Mouse (Mus musculus) stomach, embryonic 16.5 days (tissue): ENCODE data around the gene Trmt5. TPM values are rescaled to one million over a fixed set of nuclear protein-coding genes. Genes with fewer than 3 reads are reported as not detected.

Source experiments
- ATAC-seq: fragments of 200-750 bp; cut with Nextera tagmentation; 2 replicates; pipeline ENCODE4 v1.8.0; 2017; ENCODE audit warnings: moderate number of reproducible peaks, moderate TSS enrichment; ENCODE audit not compliant: insufficient read depth, low FRiP score
- H3K27ac ChIP-seq: fragments of 300-500 bp; sonication (generic); 2 replicates; pipeline ENCODE4 v1.5.1; 2014; ENCODE audit warnings: low read length
- H3K27me3 ChIP-seq: fragments of 300-500 bp; sonication (generic); 2 replicates; pipeline ENCODE4 v1.6.1; 2014; ENCODE audit warnings: low read length, control low read depth, mixed read lengths; ENCODE audit not compliant: control insufficient read depth, insufficient read depth
- H3K36me3 ChIP-seq: fragments of 300-500 bp; sonication (generic); 2 replicates; pipeline ENCODE4 v1.6.1; 2014; ENCODE audit warnings: low read length; ENCODE audit not compliant: control insufficient read depth, insufficient read depth
- H3K4me1 ChIP-seq: fragments of 300-500 bp; sonication (generic); 2 replicates; pipeline ENCODE4 v1.6.1; 2014; ENCODE audit warnings: low read length, control low read depth, mixed read lengths; ENCODE audit not compliant: control insufficient read depth, insufficient read depth
- H3K4me2 ChIP-seq: fragments of 300-500 bp; sonication (generic); 2 replicates; pipeline ENCODE4 v1.6.1; 2014; ENCODE audit warnings: low read depth, low read length, mixed read lengths
- H3K4me3 ChIP-seq: fragments of 300-500 bp; sonication (generic); replicated peaks from 2 replicates; pipeline ENCODE4 v1.5.1; 2014; ENCODE audit warnings: mild to moderate bottlenecking, low read length
- H3K9ac ChIP-seq: fragments of 300-500 bp; sonication (generic); 2 replicates; pipeline ENCODE4 v1.6.1; 2014; ENCODE audit warnings: low read length
- H3K9me3 ChIP-seq: fragments of 300-500 bp; sonication (generic); replicated peaks from 2 replicates; pipeline ENCODE4 v1.6.1; 2016; ENCODE audit warnings: low read length, control low read depth; ENCODE audit not compliant: control insufficient read depth
- WGBS: fragments of 180-500 bp; shearing (Covaris S2); extraction: QIAGEN DNeasy Blood & Tissue Kit; methylation state at CpG from one replicate; pipeline ENCODE4 v1.1.7; 2014; 5-methylcytosine and 5-hydroxymethylcytosine counted together
- polyA plus RNA-seq: library from polyadenylated mRNA; unstranded; fragments of >200 nt; fragmentation: Nextera tagmentation; extraction: Ambion mirVana; gene quantifications from 2 replicates; pipeline ENCODE4 v1.2.1, GENCODE M21; 2015

The Trmt5 gene
- polyA plus RNA-seq, 1 experiment from 2014 or later = 15.7 TPM

GRCm38 (mm10) chr12:73259269-73259668 lies 27.2 kb downstream of the Trmt5 start:
- no peaks in the 10 kb centered on the region for H3K36me3 ChIP-seq
- H3K27ac ChIP-seq = no peak overlapping the region
- H3K4me2 ChIP-seq = no peak overlapping the region
- no peak for ATAC-seq
- H3K27me3 ChIP-seq = no peaks in the 10 kb centered on the region
- H3K4me1 ChIP-seq = no peaks in the 10 kb centered on the region
- 92% methylated on average over 6 of the region's 6 CpGs for WGBS
- H3K9ac ChIP-seq = no peak overlapping the region
- no peak overlapping the region for H3K4me3 ChIP-seq
- H3K9me3 ChIP-seq = no peaks in the 10 kb centered on the region

- Histone ChIP-seq H3K27ac (no peak overlapping the region), H3K27me3 (no peaks in the 10 kb centered on the region), H3K4me3 (no peak overlapping the region), H3K9me3 (no peaks in the 10 kb centered on the region), H3K4me1 (no peaks in the 10 kb centered on the region), H3K9ac (no peak overlapping the region), H3K36me3 (no peaks in the 10 kb centered on the region), H3K4me2 (no peak overlapping the region)
- WGBS = 52% methylated on average over 2 of the region's 2 CpGs
- no peak for ATAC-seq
Measured at GRCm38 (mm10) chr12:73255006-73255405, 31.5 kb downstream of the Trmt5 start.

GRCm38 (mm10) chr12:73245687-73246086 lies 40.8 kb downstream of the Trmt5 start:
- H3K4me2 ChIP-seq = no peak overlapping the region
- H3K27ac ChIP-seq = no peak overlapping the region

GRCm38 (mm10) chr12:73241960-73242359 lies 44.5 kb downstream of the Trmt5 start:
- no peaks in the 10 kb centered on the region for H3K27me3 ChIP-seq
- H3K27ac ChIP-seq = no peak overlapping the region
- no peaks in the 10 kb centered on the region for H3K36me3 ChIP-seq
- H3K9ac ChIP-seq = no peak overlapping the region
- no peak overlapping the region for H3K4me3 ChIP-seq
- ATAC-seq = no peak
- H3K9me3 ChIP-seq = no peaks in the 10 kb centered on the region
- H3K4me1 ChIP-seq = no peaks in the 10 kb centered on the region
- no peak overlapping the region for H3K4me2 ChIP-seq
- 61% methylated on average over 10 of the region's 10 CpGs for WGBS

More at GRCm38 (mm10) chr12:73245687-73246086, 40.8 kb downstream of the Trmt5 start:
- no peaks in the 10 kb centered on the region for H3K36me3 ChIP-seq
- H3K9ac ChIP-seq = no peak overlapping the region
- no peak for ATAC-seq
- H3K4me1 ChIP-seq = no peaks in the 10 kb centered on the region
- H3K9me3 ChIP-seq = no peaks in the 10 kb centered on the region
- no peaks in the 10 kb centered on the region for H3K27me3 ChIP-seq
- WGBS = 55% methylated on average over 5 of the region's 5 CpGs
- H3K4me3 ChIP-seq = no peak overlapping the region

GRCm38 (mm10) chr12:73232586-73232985 lies 53.9 kb downstream of the Trmt5 start:
- H3K27me3 ChIP-seq = no peaks in the 10 kb centered on the region
- H3K9ac ChIP-seq = no peak overlapping the region
- H3K36me3 ChIP-seq = no peaks in the 10 kb centered on the region
- no peaks in the 10 kb centered on the region for H3K4me1 ChIP-seq
- 60% methylated on average over 2 of the region's 2 CpGs for WGBS
- H3K4me2 ChIP-seq = no peak overlapping the region
- no peaks in the 10 kb centered on the region for H3K9me3 ChIP-seq
- no peak overlapping the region for H3K27ac ChIP-seq
- ATAC-seq = no peak
- H3K4me3 ChIP-seq = no peak overlapping the region

- ATAC-seq = no peak
- no peaks in the 10 kb centered on the region for H3K27me3 ChIP-seq
- no peaks in the 10 kb centered on the region for H3K9me3 ChIP-seq
- H3K27ac ChIP-seq = no peak overlapping the region
- H3K36me3 ChIP-seq = no peaks in the 10 kb centered on the region
- no peak overlapping the region for H3K4me2 ChIP-seq
- H3K9ac ChIP-seq = no peak overlapping the region
- H3K4me3 ChIP-seq = no peak overlapping the region
- no peaks in the 10 kb centered on the region for H3K4me1 ChIP-seq
Measured at GRCm38 (mm10) chr12:73231552-73231951, 55.0 kb downstream of the Trmt5 start.

- Histone ChIP-seq H3K9me3 (no peaks in the 10 kb centered on the region), H3K4me1 (no peaks in the 10 kb centered on the region), H3K4me2 (no peak overlapping the region), H3K27ac (no peak overlapping the region), H3K9ac (no peak overlapping the region), H3K4me3 (no peak overlapping the region), H3K36me3 (no peaks in the 10 kb centered on the region), H3K27me3 (no peaks in the 10 kb centered on the region)
- ATAC-seq = no peak
Measured at GRCm38 (mm10) chr12:73230196-73230595, 56.3 kb downstream of the Trmt5 start.

Other genes starting within 250 kb of the Trmt5 start
- 0.06 and 1.9 TPM in 2 replicates for gene Six1, start 232.8 kb downstream of the Trmt5 start, polyA plus RNA-seq
- gene Six4, start 173.3 kb downstream of the Trmt5 start, polyA plus RNA-seq = 0.56 and 0.71 TPM in 2 replicates
- 24.4 and 25.9 TPM in 2 replicates for gene Mnat1, start 163.0 kb downstream of the Trmt5 start, polyA plus RNA-seq
- 5.1 and 8.3 TPM in 2 replicates for gene Slc38a6, start 69 bp upstream of the Trmt5 start, polyA plus RNA-seq